Mouse (Mus musculus) liver, embryonic 16.5 days (tissue): Measurements from ENCODE around the gene S100b. TPM values are rescaled to one million over a fixed set of nuclear protein-coding genes. Genes with fewer than 3 reads are reported as not detected.

Source experiments
- ATAC-seq: fragments of 200-750 bp; cut with Nextera tagmentation; 2 replicates; pipeline ENCODE4 v1.8.0; 2017; ENCODE audit warnings: low read depth, mild to moderate bottlenecking, moderate number of reproducible peaks, moderate library complexity
- H3K27ac ChIP-seq: fragments of 300-500 bp; sonication (generic); 2 replicates; pipeline ENCODE4 v1.5.1; 2014; ENCODE audit warnings: mild to moderate bottlenecking, low read length
- H3K27me3 ChIP-seq: fragments of 300-500 bp; sonication (generic); 2 replicates; pipeline ENCODE4 v1.6.1; 2014; ENCODE audit warnings: low read depth, low read length, mixed read lengths; ENCODE audit not compliant: control insufficient read depth, insufficient read depth
- H3K36me3 ChIP-seq: fragments of 300-500 bp; sonication (generic); 2 replicates; pipeline ENCODE4 v1.6.1; 2014; ENCODE audit warnings: mild to moderate bottlenecking; ENCODE audit not compliant: control insufficient read depth, insufficient read depth
- H3K4me1 ChIP-seq: fragments of 300-500 bp; sonication (generic); 2 replicates; pipeline ENCODE4 v1.6.1; 2014; ENCODE audit warnings: low read depth, low read length, mixed read lengths; ENCODE audit not compliant: control insufficient read depth
- H3K4me2 ChIP-seq: fragments of 300-500 bp; sonication (generic); 2 replicates; pipeline ENCODE4 v1.6.1; 2014; ENCODE audit warnings: low read depth, low read length, mixed read lengths
- H3K4me3 ChIP-seq: fragments of 300-500 bp; sonication (generic); 2 replicates; pipeline ENCODE4 v1.5.1; 2014; ENCODE audit warnings: low read depth, mild to moderate bottlenecking, low read length
- H3K9ac ChIP-seq: fragments of 300-500 bp; sonication (generic); 2 replicates; pipeline ENCODE4 v1.6.1; 2014; ENCODE audit warnings: low read depth, low read length
- H3K9me3 ChIP-seq: fragments of 300-500 bp; sonication (generic); replicated peaks from 2 replicates; pipeline ENCODE4 v1.6.1; 2016; ENCODE audit warnings: low read length; ENCODE audit not compliant: control insufficient read depth
- WGBS: fragments of 180-500 bp; shearing (Covaris S2); extraction: QIAGEN DNeasy Blood & Tissue Kit; methylation state at CpG from one replicate; pipeline ENCODE4 v1.1.7; 2014; ENCODE audit not compliant: insufficient replicate concordance; 5-methylcytosine and 5-hydroxymethylcytosine counted together
- polyA plus RNA-seq: library from polyadenylated mRNA; unstranded; fragments of >200 nt; fragmentation: Nextera tagmentation; extraction: Ambion mirVana; gene quantifications from 2 replicates; pipeline ENCODE4 v1.2.1, GENCODE M21; 2015

Gene S100b
- polyA plus RNA-seq, 1 experiment from 2014 or later, result 0.09 TPM

- H3K36me3 ChIP-seq, result no peaks in the 10 kb centered on the region
- no peak overlapping the region for H3K27ac ChIP-seq
- 24% methylated on average over 1 of the region's 1 CpGs for WGBS
- H3K27me3 ChIP-seq, result no peaks in the 10 kb centered on the region
- H3K4me1 ChIP-seq, result no peaks in the 10 kb centered on the region
- no peak overlapping the region for H3K9ac ChIP-seq
- H3K4me2 ChIP-seq, result no peak overlapping the region
- H3K9me3 ChIP-seq, result no peaks in the 10 kb centered on the region
- no peak for ATAC-seq
- H3K4me3 ChIP-seq, result no peak overlapping the region
These were observed 24.0 kb upstream of the S100b start for GRCm38 (mm10) chr10:76229627-76230026.

DNA sequence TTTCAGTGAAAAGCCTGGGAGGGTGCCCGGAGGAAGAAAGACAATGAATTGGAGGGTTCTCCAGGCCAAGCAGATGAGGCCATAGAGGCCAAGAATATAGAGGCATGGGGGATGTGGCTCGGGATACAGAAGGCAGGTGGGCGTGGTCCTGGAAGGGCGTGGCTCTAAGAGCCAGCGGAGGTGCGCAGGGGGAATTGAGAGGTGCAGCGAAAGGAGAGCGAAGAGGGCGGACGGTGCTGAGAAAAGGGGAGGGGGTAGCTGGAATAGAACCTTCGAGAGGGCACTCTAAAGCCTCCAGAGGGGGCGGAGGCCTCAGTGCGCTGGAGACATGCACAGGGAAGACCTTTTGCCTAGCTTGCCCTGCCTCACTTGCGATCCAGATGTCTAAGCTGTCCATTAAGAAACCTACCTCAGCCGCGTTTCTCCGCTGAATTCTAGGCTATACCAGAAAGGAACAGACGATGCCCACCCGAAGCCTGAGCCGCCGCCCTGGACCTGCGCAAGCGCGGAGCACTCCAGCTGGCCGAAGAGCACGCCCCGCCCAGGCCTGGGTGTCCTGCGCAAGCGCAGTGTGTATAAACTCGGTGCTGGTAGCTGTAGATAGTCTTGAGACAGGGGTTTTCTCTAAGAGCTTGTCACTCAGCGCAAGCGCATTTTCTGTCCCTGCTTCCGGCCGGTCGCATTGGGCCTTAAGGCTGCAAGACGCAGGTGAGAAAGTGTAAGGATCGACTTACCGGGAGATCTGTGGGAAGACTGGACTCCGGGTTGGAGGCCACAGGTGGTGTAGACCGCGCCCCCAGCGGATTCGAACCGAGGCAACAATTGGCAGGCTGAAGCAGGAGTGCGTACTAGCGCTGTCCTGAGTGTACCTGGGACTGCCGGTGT lies 16.1 kb upstream of the S100b start, which contains the start of gene Prmt2:
TSS of gene Prmt2 (minus strand) at position 525 of the 885 bp plus-strand sequence.
- WGBS, result 1% methylated on average over 47 of the region's 47 CpGs
- Histone ChIP-seq H3K9ac (peak within 1 kb of the TSS; percentile 67), H3K27me3 (no peaks in the 10 kb centered on the region), H3K4me3 (peak within 1 kb of the TSS; percentile 73), H3K4me2 (peak within 1 kb of the TSS; percentile 96), H3K36me3 (no peaks in the 10 kb centered on the region), H3K4me1 (peaks cover 4% of the 10 kb centered on the region; the same call in 1 of the 2 replicates), H3K9me3 (no peaks in the 10 kb centered on the region), H3K27ac (peak within 1 kb of the TSS; percentile 37; the same call in 1 of the 2 replicates)
- ATAC-seq, result peak; percentile 98

DNA sequence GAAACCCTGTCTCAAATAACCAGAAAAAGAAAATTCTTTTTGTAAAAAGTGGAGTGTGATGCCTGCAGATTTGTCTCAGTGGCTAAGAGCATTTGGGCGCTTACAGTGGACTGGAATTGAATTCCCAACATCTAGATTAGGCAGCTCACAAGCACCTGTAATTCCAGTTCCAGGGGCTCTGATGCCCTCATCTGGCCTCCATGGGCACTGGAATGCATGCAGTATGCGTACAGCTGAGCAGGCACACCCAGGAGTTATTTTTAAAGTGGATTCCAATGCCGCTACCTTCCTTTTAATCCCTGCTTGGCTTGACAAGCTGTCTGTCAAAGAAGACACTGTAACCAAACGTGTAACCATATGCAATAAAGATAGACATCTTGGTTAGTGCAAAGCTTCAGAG lies 14.3 kb upstream of the S100b start:
- Histone ChIP-seq H3K36me3 (no peaks in the 10 kb centered on the region), H3K9me3 (no peaks in the 10 kb centered on the region), H3K9ac (no peak overlapping the region), H3K27ac (no peak overlapping the region), H3K4me1 (peaks cover 4% of the 10 kb centered on the region; the same call in 1 of the 2 replicates), H3K4me2 (no peak overlapping the region), H3K4me3 (no peak overlapping the region), H3K27me3 (no peaks in the 10 kb centered on the region)
- no peak for ATAC-seq
- WGBS, result 52% methylated on average over 4 of the region's 4 CpGs

GRCm38 (mm10) chr10:76245106-76245505 lies 8.5 kb upstream of the S100b start:
- H3K36me3 ChIP-seq, result no peaks in the 10 kb centered on the region
- no peaks in the 10 kb centered on the region for H3K9me3 ChIP-seq
- no peaks in the 10 kb centered on the region for H3K27me3 ChIP-seq
- H3K4me2 ChIP-seq, result no peak overlapping the region
- H3K27ac ChIP-seq, result no peak overlapping the region
- H3K4me1 ChIP-seq, result no peaks in the 10 kb centered on the region
- 50% methylated on average over 2 of the region's 2 CpGs for WGBS
- no peak overlapping the region for H3K9ac ChIP-seq
- no peak for ATAC-seq
- no peak overlapping the region for H3K4me3 ChIP-seq

- no peak overlapping the region for H3K27ac ChIP-seq
- WGBS, result 42% methylated on average over 4 of the region's 4 CpGs
- H3K9ac ChIP-seq, result no peak overlapping the region
- no peak overlapping the region for H3K4me3 ChIP-seq
- no peaks in the 10 kb centered on the region for H3K36me3 ChIP-seq
- H3K4me1 ChIP-seq, result no peaks in the 10 kb centered on the region
- H3K4me2 ChIP-seq, result no peak overlapping the region
- ATAC-seq, result no peak
- no peaks in the 10 kb centered on the region for H3K27me3 ChIP-seq
- no peaks in the 10 kb centered on the region for H3K9me3 ChIP-seq
These were observed 7.1 kb upstream of the S100b start for GRCm38 (mm10) chr10:76246601-76247000.

DNA sequence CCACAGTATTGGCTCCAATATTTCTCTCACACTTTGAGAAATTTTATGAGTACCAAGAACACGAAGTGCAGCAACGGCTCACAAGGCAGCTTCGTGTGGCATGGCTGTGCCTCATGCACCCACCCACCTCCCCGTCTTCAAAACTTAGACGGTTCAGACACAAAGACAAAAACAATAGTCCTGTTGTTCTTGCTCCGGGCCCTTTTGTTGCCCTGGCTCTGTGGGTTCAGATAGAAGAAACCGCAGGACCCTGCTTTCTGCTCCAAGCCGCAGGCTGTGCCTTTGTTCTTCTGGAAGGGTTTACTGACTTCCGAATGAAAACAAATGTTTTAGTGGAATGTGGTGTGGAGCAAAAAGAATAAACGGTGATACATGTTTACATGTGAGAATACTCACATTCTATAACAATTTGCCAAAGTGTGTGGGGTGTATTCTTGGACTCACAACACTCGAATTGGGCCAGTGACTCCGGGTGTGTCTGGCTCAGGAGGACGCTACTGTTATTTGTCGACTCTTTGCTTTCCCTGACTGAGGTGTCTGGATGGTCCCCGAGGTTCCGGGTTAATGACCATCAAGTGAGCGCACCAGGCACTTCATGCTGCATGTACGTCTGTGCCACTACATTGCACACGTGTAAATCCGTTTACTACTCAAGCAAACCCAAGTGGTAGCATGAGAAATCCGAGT lies 5.5 kb upstream of the S100b start:
- Histone ChIP-seq H3K9me3 (no peaks in the 10 kb centered on the region), H3K27me3 (no peaks in the 10 kb centered on the region), H3K4me1 (no peaks in the 10 kb centered on the region), H3K27ac (no peak overlapping the region), H3K4me3 (no peak overlapping the region), H3K4me2 (no peak overlapping the region), H3K9ac (no peak overlapping the region), H3K36me3 (no peaks in the 10 kb centered on the region)
- ATAC-seq, result no peak
- WGBS, result 61% methylated on average over 21 of the region's 21 CpGs

GRCm38 (mm10) chr10:76248647-76248968 lies 5.0 kb upstream of the S100b start:
- no peak overlapping the region for H3K4me3 ChIP-seq
- H3K36me3 ChIP-seq, result no peaks in the 10 kb centered on the region
- H3K9me3 ChIP-seq, result no peaks in the 10 kb centered on the region
- H3K27ac ChIP-seq, result no peak overlapping the region
- no peak overlapping the region for H3K9ac ChIP-seq
- H3K4me1 ChIP-seq, result no peaks in the 10 kb centered on the region
- H3K27me3 ChIP-seq, result no peaks in the 10 kb centered on the region
- no peak for ATAC-seq
- 65% methylated on average over 5 of the region's 5 CpGs for WGBS
- no peak overlapping the region for H3K4me2 ChIP-seq

- Histone ChIP-seq H3K9me3 (no peaks in the 10 kb centered on the region), H3K4me1 (no peaks in the 10 kb centered on the region), H3K36me3 (no peaks in the 10 kb centered on the region), H3K4me3 (no peak overlapping the region), H3K27ac (no peak overlapping the region), H3K27me3 (no peaks in the 10 kb centered on the region), H3K4me2 (no peak overlapping the region), H3K9ac (no peak overlapping the region)
- no peak for ATAC-seq
- 67% methylated on average over 7 of the region's 7 CpGs for WGBS
These were observed 2.8 kb upstream of the S100b start for GRCm38 (mm10) chr10:76250870-76251269.

GRCm38 (mm10) chr10:76253079-76253478 lies 574 bp upstream of the S100b start:
- H3K27ac ChIP-seq, result no peak overlapping the region
- H3K9me3 ChIP-seq, result no peaks in the 10 kb centered on the region
- no peaks in the 10 kb centered on the region for H3K4me1 ChIP-seq
- ATAC-seq, result no peak
- no peak overlapping the region for H3K4me2 ChIP-seq
- H3K4me3 ChIP-seq, result no peak overlapping the region
- WGBS, result 83% methylated on average over 1 of the region's 1 CpGs
- H3K27me3 ChIP-seq, result no peaks in the 10 kb centered on the region
- H3K36me3 ChIP-seq, result no peaks in the 10 kb centered on the region
- no peak overlapping the region for H3K9ac ChIP-seq
